Mouse (Mus musculus) kidney, postnatal 0 days (tissue): ENCODE measurements around the gene Gse1. TPM values are rescaled to one million over a fixed set of nuclear protein-coding genes. Genes with fewer than 3 reads are reported as not detected.

Experiments
- ATAC-seq: fragments of 200-750 bp; cut with Nextera tagmentation; replicated peaks from 2 replicates; pipeline ENCODE4 v1.8.0; 2017; ENCODE audit warnings: low read depth, moderate number of reproducible peaks, moderate TSS enrichment, moderate library complexity; ENCODE audit not compliant: low FRiP score
- DNase-seq: peaks from one replicate; pipeline ENCODE4 v3.0.0-alpha.2; 2016; ENCODE audit warnings: low spot score
- H3K27ac ChIP-seq: fragments of 300-500 bp; sonication (generic); 2 replicates; pipeline ENCODE4 v1.5.1; 2014; ENCODE audit warnings: mild to moderate bottlenecking
- H3K27me3 ChIP-seq: fragments of 300-500 bp; sonication (generic); 2 replicates; pipeline ENCODE4 v1.6.1; 2014; ENCODE audit warnings: low read length, mixed read lengths; ENCODE audit not compliant: insufficient read depth
- H3K36me3 ChIP-seq: fragments of 300-500 bp; sonication (generic); 2 replicates; pipeline ENCODE4 v1.6.1; 2014; ENCODE audit warnings: low read length, mixed read lengths; ENCODE audit not compliant: insufficient read depth
- H3K4me1 ChIP-seq: fragments of 300-500 bp; sonication (generic); replicated peaks from 2 replicates; pipeline ENCODE4 v1.6.1; 2014; ENCODE audit warnings: antibody characterized with exemption, low read length, mixed read lengths; ENCODE audit not compliant: insufficient read depth
- H3K4me2 ChIP-seq: fragments of 300-500 bp; sonication (generic); 2 replicates; pipeline ENCODE4 v1.6.1; 2014; ENCODE audit warnings: mild to moderate bottlenecking, low read length, moderate library complexity, mixed read lengths
- H3K4me3 ChIP-seq: fragments of 300-500 bp; sonication (generic); replicated peaks from 2 replicates; pipeline ENCODE4 v1.5.1; 2014; ENCODE audit warnings: low read depth, low read length
- H3K9ac ChIP-seq: fragments of 300-500 bp; sonication (generic); 2 replicates; pipeline ENCODE4 v1.6.1; 2014; ENCODE audit warnings: low read depth, low read length
- H3K9me3 ChIP-seq: fragments of 300-500 bp; sonication (generic); replicated peaks from 2 replicates; pipeline ENCODE4 v1.6.1; 2016; ENCODE audit warnings: low read length, inconsistent platforms, mixed read lengths
- CTCF ChIP-seq: IDR thresholded peaks from 2 replicates; pipeline ENCODE4 v1.5.1; 2016; ENCODE audit warnings: antibody characterized with exemption, low read depth, mild to moderate bottlenecking, moderate library complexity
- WGBS: fragments of 180-500 bp; shearing (Covaris S2); extraction: QIAGEN DNeasy Blood & Tissue Kit; methylation state at CpG from one replicate; pipeline ENCODE4 v1.1.7; 2014; 5-methylcytosine and 5-hydroxymethylcytosine counted together
- polyA plus RNA-seq: library from polyadenylated mRNA; unstranded; fragments of >200 nt; fragmentation: Nextera tagmentation; extraction: Ambion mirVana; gene quantifications from 2 replicates; pipeline ENCODE4 v1.2.1, GENCODE M21; 2015

The Gse1 gene
- polyA plus RNA-seq, 1 experiment from 2014 or later: 8.4 TPM

DNA sequence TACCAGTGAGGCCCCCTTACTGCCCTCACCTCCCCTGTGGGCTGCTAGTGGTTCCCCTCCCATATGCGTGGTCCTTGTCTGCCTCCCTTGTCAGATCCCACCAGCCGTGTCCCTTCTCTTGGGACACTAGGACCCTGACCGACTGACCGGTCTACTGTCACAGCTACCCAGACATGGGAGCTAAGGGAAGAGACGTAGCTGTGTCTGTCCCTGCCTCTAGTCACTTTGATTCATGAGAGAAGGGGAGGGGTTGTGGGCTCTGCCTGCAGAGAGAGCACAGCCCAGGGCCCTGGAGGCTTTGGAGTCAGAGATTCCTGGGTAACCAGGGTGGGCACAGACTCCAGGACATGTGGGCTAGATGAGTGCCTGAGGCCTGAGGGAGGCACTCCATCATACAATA, 68.7 kb downstream of the Gse1 start:
- Histone ChIP-seq H3K4me2 (no peak overlapping the region), H3K9me3 (no peaks in the 10 kb centered on the region), H3K27ac (no peak overlapping the region), H3K27me3 (no peaks in the 10 kb centered on the region), H3K9ac (no peak overlapping the region), H3K36me3 (no peaks in the 10 kb centered on the region), H3K4me1 (peaks cover 24% of the 10 kb centered on the region), H3K4me3 (no peak overlapping the region)
- DNase-seq (peak; percentile 69), ATAC-seq (no peak)
- TF ChIP-seq CTCF: no peak
- 29% methylated on average over 5 of the region's 5 CpGs for WGBS

DNA sequence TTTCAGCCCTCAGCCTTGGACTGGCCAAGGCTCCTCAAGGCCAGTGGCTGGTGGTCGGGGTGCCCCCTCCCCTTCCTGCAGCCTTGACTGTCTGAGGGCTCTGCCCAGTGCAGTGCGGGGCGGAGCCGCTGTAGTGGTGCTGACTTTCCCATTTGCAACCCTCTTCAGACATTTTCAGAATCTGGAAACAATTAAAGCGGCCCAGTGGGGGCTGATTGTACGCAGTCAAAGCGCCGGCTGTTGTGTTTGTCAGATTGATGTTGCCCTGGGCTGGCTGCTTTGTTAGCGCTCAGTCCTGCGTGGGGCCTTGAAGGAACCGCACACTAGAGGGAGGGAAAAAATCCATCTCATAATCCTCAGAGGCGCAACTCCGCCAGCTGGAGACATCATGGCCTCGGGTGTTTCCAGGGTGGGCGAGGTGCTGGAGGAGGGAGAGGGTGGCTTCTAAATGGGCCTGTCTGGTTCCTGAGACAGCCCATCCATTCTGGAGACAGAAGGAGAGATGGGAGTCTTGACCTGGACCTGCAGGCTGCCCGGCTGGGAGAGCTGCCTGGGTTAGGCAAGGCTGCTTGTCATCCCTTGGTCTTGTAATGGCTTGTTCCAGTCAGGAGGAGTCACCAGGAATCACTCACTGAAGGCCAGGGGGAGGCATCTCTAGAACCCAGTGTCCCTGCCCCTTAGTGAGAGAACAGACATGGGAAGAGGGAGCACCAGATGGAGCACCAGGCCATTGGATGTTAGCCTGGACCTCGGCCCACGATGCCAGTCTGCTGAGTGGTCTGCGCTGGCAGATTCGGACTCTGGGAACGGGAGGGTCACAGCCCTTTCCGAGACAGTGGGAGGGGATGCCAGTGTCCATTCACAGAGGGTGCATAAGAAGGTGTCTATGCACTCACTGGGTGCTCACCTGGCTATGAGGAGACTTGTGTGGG, 70.6 kb downstream of the Gse1 start:
- 64% methylated on average over 22 of the region's 22 CpGs for WGBS
- H3K27me3 ChIP-seq: no peaks in the 10 kb centered on the region
- H3K9me3 ChIP-seq: no peaks in the 10 kb centered on the region
- H3K4me3 ChIP-seq: no peak overlapping the region
- H3K4me2 ChIP-seq: no peak overlapping the region
- TF ChIP-seq CTCF: no peak
- 0 out of 2 replicates have a peak overlapping the region, but pooled peaks have one; percentile 15 for H3K27ac ChIP-seq
- H3K9ac ChIP-seq: no peak overlapping the region
- H3K36me3 ChIP-seq: no peaks in the 10 kb centered on the region
- no peak for ATAC-seq
- peaks cover 24% of the 10 kb centered on the region for H3K4me1 ChIP-seq
- DNase-seq: no peak

DNA sequence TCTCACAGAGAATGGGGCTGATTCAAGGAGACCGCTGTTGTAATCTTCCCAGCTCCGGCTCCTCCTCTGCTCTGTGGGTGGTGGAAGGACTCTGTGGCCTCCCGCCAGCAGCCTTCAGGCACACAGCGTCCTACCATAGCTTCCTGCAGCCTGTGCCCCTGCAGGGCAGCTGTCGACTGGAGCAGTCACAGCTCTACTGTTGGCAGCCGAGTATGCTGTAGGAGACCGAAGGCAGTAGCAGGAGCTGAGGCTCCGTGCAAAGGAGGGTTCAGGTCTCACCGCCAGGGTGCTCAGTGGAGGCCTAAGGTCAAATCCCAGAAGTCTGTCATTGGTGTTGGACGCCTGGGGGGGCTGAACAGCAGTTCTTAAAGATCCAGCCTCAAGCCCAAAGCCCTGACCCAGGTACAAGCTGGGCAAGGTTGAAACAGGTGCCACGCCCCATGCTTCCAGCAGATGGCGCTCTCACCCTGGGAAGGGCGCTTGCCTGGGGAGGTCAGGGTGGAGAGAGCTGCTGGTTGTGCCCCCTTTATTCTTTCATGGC, 72.4 kb downstream of the Gse1 start:
- Histone ChIP-seq H3K27ac (0 out of 2 replicates have a peak overlapping the region, but pooled peaks have one; percentile 36), H3K4me3 (no peak overlapping the region), H3K9ac (no peak overlapping the region), H3K36me3 (no peaks in the 10 kb centered on the region), H3K4me2 (peak overlapping the region; percentile 34), H3K4me1 (peaks cover 16% of the 10 kb centered on the region), H3K9me3 (no peaks in the 10 kb centered on the region), H3K27me3 (no peaks in the 10 kb centered on the region)
- 13% methylated on average over 13 of the region's 13 CpGs for WGBS
- peak; percentile 91 for TF ChIP-seq CTCF
- DNase-seq: peak; percentile 71
- ATAC-seq: peak; percentile 35; the same call in 1 of the 2 replicates

DNA sequence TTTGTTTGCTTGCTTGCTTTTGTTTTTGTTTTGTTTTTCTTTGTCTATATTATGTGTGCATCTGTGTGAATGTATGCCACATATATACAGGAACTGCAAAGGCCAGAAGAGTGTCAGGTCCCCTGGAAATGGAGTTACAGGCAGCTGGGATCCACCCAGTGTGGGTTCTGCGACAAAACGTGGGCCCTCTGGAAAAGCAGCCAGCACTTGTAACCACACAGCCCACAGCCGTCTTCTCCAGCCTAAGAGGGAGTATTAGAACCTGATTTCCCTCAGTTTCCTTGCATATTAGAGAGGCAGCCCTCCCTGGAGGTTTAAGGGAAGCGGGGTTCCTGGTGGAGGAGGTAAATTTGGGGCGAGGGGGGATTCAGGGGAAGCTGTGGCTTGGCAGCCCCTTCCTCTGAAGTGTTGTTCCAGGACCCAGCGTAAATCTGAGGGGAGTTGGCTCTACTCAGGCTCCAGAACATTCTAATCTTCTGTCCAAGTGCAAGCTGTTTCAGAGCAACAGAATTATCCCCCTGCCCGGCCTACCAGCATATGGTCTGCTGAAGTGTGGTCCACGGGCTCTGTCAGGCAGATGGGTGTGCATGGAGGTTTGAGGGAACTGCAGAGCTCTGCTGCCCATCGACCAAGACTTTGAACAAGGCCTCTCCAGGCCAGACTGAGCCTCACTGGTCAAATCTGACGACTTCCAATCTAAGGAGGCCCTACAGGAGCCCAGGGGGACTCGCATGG, 74.9 kb downstream of the Gse1 start:
- H3K9ac ChIP-seq: no peak overlapping the region
- no peak for TF ChIP-seq CTCF
- no peaks in the 10 kb centered on the region for H3K27me3 ChIP-seq
- WGBS: 70% methylated on average over 11 of the region's 11 CpGs
- no peak for ATAC-seq
- H3K9me3 ChIP-seq: no peaks in the 10 kb centered on the region
- H3K36me3 ChIP-seq: no peaks in the 10 kb centered on the region
- H3K4me2 ChIP-seq: no peak overlapping the region
- H3K27ac ChIP-seq: no peak overlapping the region
- peaks cover 13% of the 10 kb centered on the region; the same call in 1 of the 2 replicates for H3K4me1 ChIP-seq
- no peak overlapping the region for H3K4me3 ChIP-seq
- DNase-seq: no peak

DNA sequence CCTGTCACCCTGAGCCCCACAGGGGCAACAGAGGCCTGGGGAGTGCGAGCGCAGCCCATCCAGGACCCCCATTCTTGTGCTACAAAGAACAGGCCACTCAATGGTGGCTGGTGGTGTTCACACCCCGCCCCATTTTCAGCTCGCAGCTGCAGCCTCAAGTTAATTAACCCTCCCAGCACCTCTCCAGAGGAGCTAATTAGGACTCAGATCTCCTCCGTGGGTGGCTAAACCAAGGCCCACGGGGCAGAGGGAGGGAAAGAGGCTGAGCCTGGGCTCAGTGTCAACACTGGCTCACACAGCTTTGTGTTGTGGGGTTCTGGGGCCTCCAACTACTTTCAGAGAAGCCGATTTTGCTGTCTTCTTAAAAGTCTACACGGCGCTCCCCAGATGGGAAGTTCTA, 75.8 kb downstream of the Gse1 start:
- DNase-seq (no peak), ATAC-seq (no peak)
- TF ChIP-seq CTCF: no peak
- no peak overlapping the region for H3K4me3 ChIP-seq
- no peaks in the 10 kb centered on the region for H3K27me3 ChIP-seq
- 57% methylated on average over 9 of the region's 9 CpGs for WGBS
- no peaks in the 10 kb centered on the region for H3K36me3 ChIP-seq
- no peaks in the 10 kb centered on the region for H3K9me3 ChIP-seq
- no peak overlapping the region for H3K4me2 ChIP-seq
- no peak overlapping the region for H3K27ac ChIP-seq
- H3K4me1 ChIP-seq: peaks cover 6% of the 10 kb centered on the region; the same call in 1 of the 2 replicates
- H3K9ac ChIP-seq: no peak overlapping the region

DNA sequence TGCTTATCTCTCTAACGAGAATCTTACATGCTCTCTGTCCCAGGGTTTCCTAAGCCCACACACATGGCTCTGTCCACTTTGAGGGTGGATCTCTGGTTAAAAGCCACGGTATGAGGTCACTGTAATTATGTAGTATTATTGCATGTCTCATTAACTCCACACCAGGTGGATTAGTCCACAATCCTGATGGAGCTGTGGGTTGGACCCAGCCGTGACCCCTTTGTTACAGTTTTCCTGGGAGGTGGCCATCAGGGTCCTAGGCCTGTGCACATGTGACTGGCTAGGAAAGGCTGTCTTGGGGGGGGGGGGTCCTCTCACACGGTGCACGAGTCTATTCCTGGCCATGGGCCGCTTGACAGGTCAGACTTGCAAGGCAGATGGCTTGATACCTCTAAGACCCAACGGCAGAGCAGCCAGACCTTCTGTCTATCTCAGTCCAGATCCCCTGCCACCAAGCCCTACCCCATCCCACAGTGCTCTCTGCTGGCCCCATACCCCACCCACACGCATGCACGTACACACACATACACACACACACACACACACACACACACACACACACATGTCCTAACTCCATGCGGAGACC, 77.6 kb downstream of the Gse1 start:
- Histone ChIP-seq H3K27me3 (no peaks in the 10 kb centered on the region), H3K4me3 (no peak overlapping the region), H3K4me2 (no peak overlapping the region), H3K4me1 (no peaks in the 10 kb centered on the region), H3K36me3 (no peaks in the 10 kb centered on the region), H3K9ac (no peak overlapping the region), H3K27ac (no peak overlapping the region), H3K9me3 (no peaks in the 10 kb centered on the region)
- ATAC-seq (no peak), DNase-seq (no peak)
- WGBS: 71% methylated on average over 10 of the region's 10 CpGs
- TF ChIP-seq CTCF: no peak
